Mouse (Mus musculus): ENCODE data around the gene Pced1b. TPM values are rescaled to one million over a fixed set of nuclear protein-coding genes. Genes with fewer than 3 reads are reported as not detected.

Gene Pced1b
- total RNA-seq, 2 experiments from 2014 or later, result 6.3 TPM

DNA sequence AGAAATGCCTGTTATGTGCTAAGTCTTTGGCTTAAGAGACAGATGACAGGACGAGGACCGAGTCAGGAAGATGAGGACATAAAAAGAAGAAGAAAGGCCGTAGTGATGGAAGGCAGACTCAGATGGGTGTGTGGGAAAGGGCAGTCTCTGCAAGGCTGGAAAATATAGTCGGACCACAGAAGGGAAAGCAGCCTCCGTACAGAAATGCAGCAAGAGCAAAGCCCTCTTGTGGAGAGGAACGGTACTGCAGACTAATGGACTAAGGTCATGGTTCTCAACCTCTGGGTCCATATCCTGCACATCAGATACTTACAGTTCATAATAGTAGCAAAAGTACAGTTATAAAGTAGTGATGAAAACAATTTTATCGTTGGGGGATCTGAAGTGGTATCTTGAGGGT is 11.7 kb upstream of the Pced1b start:
- TF ChIP-seq CTCF (IDR thresholded peaks at IDR 0.05), result peak; percentile 92
- DNase-seq (ENCODE audit: extremely low spot score in 1 of 2, low spot score in 2 of 2), result peak; percentile 29 to 34

DNA sequence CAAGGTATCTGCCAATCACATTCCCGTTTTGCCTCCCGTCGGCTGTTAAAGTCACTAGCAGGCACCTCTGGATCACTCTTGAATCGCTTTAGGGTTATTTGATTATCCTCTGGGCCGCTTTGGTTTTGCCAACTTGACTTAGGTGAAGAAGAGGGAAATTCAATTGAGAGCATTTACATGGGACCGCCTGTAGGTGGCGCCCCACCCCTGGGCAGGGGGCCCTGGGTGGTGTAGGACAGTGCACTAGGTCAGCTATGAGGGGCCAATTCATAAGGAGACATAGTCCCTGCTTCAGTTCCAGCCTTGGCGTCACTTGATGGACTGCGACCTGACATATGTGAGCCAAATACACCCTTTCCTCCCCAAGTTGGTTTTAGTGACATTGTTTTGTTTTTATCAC is 10.0 kb upstream of the Pced1b start:
- DNase-seq (ENCODE audit: extremely low spot score in 1 of 2, low spot score in 2 of 2), result peak in 1 of 2 experiments; percentile 22
- H3K4me3 ChIP-seq, result no peak overlapping the region
- intact Hi-C loops (cut with DNase I), result loop anchor here (5.0 kb wide), 1 partner anchor 420 kb away; no protein-coding TSS in a partner anchor
- H3K27ac ChIP-seq, result no peak overlapping the region
- TF ChIP-seq CTCF (IDR thresholded peaks at IDR 0.05), result peak; percentile 79

More for the DNA sequence above, 11.7 kb upstream of the Pced1b start:
- Histone ChIP-seq H3K4me3 (no peak overlapping the region), H3K27ac (no peak overlapping the region)
- intact Hi-C loops (cut with DNase I), result loop anchor here (1.0 to 5.0 kb wide), 2 partner anchors 40 to 422 kb away; no protein-coding TSS in a partner anchor

DNA sequence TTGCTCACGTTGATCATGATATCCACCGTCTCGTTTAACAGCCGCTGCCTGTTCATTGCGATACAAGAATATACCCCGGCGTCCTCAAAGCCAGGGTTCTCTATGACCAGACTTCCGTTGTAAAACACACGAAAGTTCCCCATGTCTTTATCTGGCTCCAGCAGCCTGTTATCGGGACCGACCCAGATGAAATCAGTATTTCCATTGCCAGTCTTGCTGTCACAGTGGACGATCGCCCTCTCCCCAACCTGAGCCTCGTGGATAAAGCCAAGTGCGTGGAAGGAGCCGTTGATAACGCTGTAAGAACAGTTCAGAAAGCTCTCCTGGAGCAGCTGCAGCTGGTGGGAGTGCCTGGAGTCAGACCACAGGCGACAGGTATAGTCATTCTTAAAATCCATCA is 1.5 kb upstream of the Pced1b start:
- DNase-seq (ENCODE audit: extremely low spot score in 1 of 2, low spot score in 2 of 2), result no peak
- TF ChIP-seq CTCF (IDR thresholded peaks at IDR 0.05), result no peak
- Histone ChIP-seq H3K27ac (no peak overlapping the region), H3K4me3 (no peak overlapping the region)
- intact Hi-C loops (cut with DNase I), result loop anchor here (5.0 kb wide), 3 partner anchors 72 to 417 kb away; no protein-coding TSS in a partner anchor

DNA sequence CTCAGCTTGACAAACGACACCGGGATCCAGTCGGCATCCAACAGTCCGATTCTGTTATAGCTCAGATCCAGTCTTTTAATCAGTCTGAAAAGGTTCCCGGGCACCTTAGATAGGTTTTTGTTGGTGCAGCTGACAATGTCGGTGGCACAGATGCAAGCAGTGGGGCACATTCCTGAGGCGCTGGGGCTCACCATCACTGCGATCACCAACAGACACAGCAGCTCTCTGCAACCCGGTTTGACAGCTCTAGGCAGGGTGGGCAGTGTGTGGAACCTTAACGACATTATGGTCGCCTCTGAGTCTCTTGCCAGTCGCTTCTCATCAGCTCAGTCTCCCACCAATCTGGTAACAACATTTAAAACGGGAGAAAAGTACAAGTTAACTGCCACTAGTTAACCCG is 651 bp upstream of the Pced1b start:
- no peak for TF ChIP-seq CTCF (IDR thresholded peaks at IDR 0.05)
- no peak for DNase-seq (ENCODE audit: extremely low spot score in 1 of 2, low spot score in 2 of 2)
- Histone ChIP-seq H3K27ac (no peak overlapping the region), H3K4me3 (peak overlapping the region; percentile 80)
- intact Hi-C loops (cut with DNase I), result loop anchor here (5.0 kb wide), 3 partner anchors 71 to 416 kb away; no protein-coding TSS in a partner anchor

DNA sequence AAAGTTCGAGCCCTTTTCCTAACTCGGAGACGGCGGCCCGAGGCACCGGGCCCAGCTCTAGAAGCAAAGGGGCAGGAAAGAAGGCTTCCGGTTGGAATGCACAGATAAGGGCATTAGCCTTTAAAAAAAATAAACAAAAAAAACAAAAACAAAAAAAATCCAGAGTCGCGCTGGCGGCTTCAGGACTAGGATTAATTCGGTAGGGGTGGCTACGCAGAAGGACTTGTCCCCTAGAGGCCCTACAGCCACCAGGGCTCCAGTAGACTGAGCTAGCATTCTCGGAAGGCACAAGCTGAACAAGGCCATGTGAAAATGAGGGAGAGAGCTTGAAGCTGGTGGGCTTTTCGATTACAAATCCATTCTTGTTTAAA is 869 bp downstream of the Pced1b start:
- Histone ChIP-seq H3K27ac (peak overlapping the region; percentile 80), H3K4me3 (peak overlapping the region; percentile 80)
- no peak for DNase-seq (ENCODE audit: extremely low spot score in 1 of 2, low spot score in 2 of 2)
- peak; percentile 9 for TF ChIP-seq CTCF (IDR thresholded peaks at IDR 0.05)
- intact Hi-C loops (cut with DNase I), result loop anchor here (5.0 kb wide), 3 partner anchors 70 to 415 kb away; no protein-coding TSS in a partner anchor

DNA sequence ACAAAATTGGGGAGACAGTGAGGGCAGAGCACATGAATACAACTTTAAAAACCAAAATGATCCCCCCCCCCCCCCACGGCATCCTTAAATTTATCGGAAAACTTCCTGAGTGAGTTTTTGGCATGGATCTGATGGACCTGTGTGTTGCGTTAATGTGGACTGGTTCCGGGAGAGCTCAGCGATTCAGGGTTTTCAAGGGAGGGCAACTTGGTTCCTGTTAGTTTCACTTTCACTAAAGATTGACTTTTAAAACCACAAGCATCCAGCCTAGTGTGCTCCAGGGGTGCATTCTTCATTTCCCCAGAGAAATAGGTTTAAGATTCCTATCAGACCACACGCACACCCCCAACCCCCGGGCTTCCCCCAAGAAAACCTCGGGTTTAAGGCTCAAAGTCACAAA is 1.4 kb downstream of the Pced1b start:
- intact Hi-C loops (cut with DNase I), result loop anchor here (5.0 kb wide), 3 partner anchors 69 to 414 kb away; no protein-coding TSS in a partner anchor
- DNase-seq (ENCODE audit: extremely low spot score in 1 of 2, low spot score in 2 of 2), result no peak
- Histone ChIP-seq H3K27ac (peak overlapping the region; percentile 80; the same call in 1 of the 2 replicates), H3K4me3 (peak overlapping the region; percentile 80)
- TF ChIP-seq CTCF (IDR thresholded peaks at IDR 0.05), result no peak

DNA sequence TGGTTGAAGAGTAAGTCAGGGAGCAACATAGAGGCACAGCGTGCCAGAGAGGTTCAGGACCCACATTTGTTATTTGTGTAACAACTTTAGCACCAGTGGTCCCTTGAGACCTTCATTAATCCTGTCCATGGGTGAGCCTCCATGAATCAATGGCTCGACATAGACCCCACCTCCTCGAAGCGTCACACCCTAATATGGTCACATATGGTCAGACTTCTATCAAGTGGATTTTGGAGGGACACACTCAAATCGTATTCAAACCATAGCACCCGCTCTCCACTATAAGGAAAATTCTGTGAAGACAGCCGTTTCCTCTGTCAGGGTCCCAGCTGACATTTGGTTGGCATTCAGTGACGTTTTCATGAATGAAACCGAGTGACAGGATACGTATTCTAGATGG is 2.4 kb downstream of the Pced1b start:
- no peak for DNase-seq (ENCODE audit: extremely low spot score in 1 of 2, low spot score in 2 of 2)
- Histone ChIP-seq H3K27ac (no peak overlapping the region), H3K4me3 (no peak overlapping the region)
- intact Hi-C loops (cut with DNase I), result loop anchor here (5.0 kb wide), 3 partner anchors 68 to 413 kb away; no protein-coding TSS in a partner anchor
- TF ChIP-seq CTCF (IDR thresholded peaks at IDR 0.05), result no peak

DNA sequence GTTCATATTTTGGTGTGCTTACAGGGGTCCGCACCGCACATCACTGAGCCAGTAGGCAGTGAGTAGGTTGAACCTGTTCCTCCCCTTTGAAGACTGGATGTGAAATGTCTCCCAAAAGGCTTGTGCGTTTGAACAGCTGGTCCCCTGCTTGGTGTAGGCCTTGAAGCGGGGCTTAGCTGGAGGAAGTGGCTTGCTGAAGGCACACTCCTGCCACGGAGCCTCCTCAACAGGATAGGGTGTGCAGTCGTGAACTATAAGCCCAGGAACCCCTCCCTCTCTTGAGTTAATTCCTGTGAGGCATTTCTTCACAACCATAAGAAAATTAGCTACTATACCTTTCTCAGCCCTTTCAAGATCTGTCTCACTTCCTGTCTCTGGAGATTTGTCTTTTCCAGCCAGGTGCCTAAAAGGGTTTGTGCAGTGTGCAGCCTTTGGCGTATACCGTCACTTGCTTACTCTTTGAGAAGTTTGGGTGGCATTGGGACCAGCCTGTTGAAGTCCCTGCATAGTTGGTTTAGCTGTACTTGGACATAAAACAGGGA is 5.7 kb downstream of the Pced1b start:
- H3K27ac ChIP-seq, result no peak overlapping the region
- no peak overlapping the region for H3K4me3 ChIP-seq
- no peak for DNase-seq (ENCODE audit: extremely low spot score in 1 of 2, low spot score in 2 of 2)
- TF ChIP-seq CTCF (IDR thresholded peaks at IDR 0.05), result no peak
- intact Hi-C loops (cut with DNase I), result no loop called here

DNA sequence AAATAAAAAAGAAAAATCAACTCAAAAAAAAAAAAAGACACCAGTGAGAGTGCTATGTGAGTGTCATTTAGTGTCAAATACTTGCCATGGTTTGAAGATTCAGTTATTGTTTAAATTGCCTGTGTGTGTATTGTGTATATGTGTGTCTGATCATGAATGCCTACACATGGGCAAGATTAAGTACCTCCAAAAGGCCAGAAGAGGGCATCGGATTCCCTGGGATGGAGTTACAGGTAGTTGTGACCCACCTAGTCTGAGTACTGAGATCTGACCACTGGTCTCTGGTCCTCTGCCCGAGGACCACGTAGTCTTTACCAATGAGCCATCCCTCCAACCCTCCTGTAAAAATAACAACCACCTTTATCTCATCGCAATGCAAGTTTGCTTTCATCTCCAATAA is 7.5 kb downstream of the Pced1b start:
- peak; percentile 19 for TF ChIP-seq CTCF (IDR thresholded peaks at IDR 0.05)

DNA sequence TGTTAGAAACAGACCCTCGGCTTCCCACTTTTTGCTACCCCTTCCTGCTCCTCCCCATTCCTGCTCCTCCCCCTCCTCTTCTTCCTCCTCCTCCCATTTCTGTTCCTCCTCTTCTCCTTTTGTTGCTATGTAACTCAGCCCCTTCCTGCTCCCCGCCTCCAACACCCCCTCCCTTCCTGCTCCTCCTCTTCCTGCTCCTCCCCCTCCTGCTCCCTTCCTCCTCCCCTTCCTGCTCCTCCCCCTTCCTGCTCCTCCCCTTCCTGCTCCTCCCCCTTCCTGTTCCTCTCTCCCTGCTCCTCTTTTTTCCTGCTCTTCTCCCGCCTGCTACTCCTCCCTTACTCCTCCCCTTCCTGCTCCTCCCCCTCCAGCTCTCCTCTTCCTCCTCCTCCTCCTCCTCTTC is 8.9 kb downstream of the Pced1b start:
- intact Hi-C loops (cut with DNase I), result no loop called here
- no peak for TF ChIP-seq CTCF (IDR thresholded peaks at IDR 0.05)
- Histone ChIP-seq H3K27ac (no peak overlapping the region), H3K4me3 (no peak overlapping the region)
- no peak for DNase-seq (ENCODE audit: extremely low spot score in 1 of 2, low spot score in 2 of 2)

More for the DNA sequence above, 7.5 kb downstream of the Pced1b start:
- Histone ChIP-seq H3K4me3 (no peak overlapping the region), H3K27ac (no peak overlapping the region)
- DNase-seq (ENCODE audit: extremely low spot score in 1 of 2, low spot score in 2 of 2), result no peak
- intact Hi-C loops (cut with DNase I), result no loop called here

DNA sequence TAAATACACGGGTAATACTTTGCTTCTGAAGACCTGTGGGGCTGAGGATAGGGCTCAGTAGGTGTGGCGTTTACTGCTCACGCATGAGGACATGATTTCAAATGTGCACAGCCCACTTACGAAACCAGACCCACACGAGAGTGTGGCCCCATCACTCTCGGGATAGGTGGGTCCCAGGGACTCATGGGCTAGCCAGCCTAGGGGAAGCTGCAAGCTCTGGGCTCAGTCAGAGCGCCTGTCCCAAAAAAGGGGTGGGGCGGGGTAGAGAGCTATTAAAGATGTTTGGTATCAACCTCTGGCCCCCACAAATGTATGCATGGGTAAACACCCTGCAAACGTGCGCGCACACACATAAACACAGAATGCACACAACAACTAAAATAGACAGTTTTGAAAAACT is 9.5 kb downstream of the Pced1b start:
- DNase-seq (ENCODE audit: extremely low spot score in 1 of 2, low spot score in 2 of 2), result no peak
- TF ChIP-seq CTCF (IDR thresholded peaks at IDR 0.05), result no peak
- intact Hi-C loops (cut with DNase I), result no loop called here
- H3K4me3 ChIP-seq, result no peak overlapping the region
- H3K27ac ChIP-seq, result no peak overlapping the region

DNA sequence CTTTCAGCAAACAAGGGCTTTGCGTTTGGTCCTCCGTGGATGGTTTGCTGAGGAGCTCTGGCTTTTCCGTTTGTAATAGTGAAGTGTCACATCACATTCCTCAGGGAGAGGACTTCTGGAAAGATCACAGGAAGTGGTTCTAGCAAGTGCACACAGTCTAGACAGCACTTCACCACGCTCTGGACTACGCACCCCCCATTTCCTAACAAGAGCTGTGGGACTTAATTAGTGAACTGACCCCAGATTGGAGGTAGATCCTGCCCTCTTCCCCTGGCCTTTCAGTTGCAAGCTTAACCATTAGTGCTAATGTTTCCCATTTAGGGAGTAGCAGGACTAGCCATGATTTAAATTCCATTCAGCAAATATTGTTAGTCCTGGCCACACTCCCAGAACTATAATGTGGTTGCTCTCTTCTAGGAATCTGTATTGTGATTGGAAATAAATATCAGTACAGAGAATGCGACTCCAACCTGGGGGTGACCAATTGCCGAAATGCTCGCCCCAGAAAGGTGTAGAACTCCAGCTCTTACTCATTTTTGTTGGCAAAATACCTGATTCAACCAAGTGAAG is 10.4 kb downstream of the Pced1b start:
- no peak for TF ChIP-seq CTCF (IDR thresholded peaks at IDR 0.05)
- Histone ChIP-seq H3K27ac (no peak overlapping the region), H3K4me3 (no peak overlapping the region)
- intact Hi-C loops (cut with DNase I), result no loop called here
- DNase-seq (ENCODE audit: extremely low spot score in 1 of 2, low spot score in 2 of 2), result no peak

Data from left cerebral cortex, adult 2 months (tissue).